Mouse (Mus musculus) 416B (cell line): ENCODE measurements around the gene Tmem214.

ENCODE experiments used
- DNase-seq: peaks from one replicate; pipeline ENCODE4 v3.0.0; 2011; ENCODE audit warnings: low read depth

The Tmem214 gene

GRCm38 (mm10) chr5:30867712-30868111 is at the start of gene Tmem214:
TSS of gene Tmem214 (plus strand) at chr5:30868012.
- no peak for DNase-seq

DNA sequence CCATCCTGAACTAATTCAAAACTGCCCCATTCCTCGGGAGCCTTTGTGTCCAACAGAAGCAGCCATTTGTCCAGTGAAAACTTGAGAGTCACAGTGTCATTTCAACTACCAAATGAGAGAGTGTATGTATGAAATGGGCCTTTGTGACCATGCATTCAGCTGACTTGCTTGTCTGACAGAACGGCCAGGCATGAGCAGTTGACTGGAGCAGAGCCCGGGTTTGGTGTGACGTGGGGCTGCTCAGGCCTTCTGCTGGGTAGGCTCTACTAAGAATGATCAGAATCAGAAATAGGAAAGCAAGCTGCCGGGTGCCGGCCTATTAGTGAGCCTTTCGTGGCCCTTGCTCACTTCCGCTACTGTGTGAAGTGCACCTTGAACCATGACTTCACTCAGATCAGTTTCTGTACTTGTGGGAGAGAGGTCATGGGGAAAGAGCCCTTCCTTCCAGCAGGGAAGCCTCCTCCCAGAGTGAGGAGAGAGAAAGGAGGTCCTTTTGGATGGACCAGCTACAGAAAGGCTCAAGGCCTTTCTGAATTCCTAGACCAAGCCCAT is 49.0 kb upstream of the Tmem214 start:
- no peak for DNase-seq

DNA sequence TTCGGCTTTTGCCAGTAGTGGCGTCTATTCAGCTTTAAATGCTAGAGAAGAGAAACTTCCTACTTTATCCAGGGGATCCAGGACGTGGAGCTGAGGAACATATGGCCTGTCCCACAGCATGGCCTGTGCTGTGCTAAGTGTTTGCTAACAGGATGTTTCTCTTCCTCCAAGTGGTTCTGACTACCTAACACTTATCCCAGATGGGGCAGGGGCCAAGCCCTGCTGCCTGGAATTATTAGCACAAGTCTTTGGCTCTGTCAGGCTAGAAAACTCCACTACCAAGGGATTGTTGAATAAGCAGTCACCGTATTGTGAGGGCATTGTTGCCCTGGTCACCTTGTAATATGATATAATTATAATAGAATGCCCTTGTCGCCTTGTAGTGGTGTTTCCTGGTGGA is 45.1 kb upstream of the Tmem214 start:
- DNase-seq = no peak

DNA sequence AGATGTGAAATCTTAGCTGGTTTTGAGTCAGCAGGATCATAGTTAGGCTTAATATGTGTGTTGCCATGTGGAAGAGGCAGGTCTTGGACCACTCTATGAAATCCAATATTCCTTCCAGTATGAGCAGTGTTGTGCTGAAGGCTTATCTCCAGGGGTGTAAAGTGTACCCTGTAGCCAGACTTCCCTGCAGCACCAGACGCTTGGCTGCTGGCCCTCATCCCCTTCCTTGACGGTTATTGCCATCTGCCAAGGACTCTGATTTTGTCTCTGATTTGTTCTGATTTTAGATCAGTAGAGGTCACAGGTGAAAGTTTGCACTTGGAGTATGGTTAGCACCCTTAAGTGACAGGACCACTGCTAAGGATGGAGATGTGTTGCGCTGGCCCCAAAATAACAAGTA is 44.7 kb upstream of the Tmem214 start:
- no peak for DNase-seq

- no peak for DNase-seq
These were observed 43.5 kb upstream of the Tmem214 start for GRCm38 (mm10) chr5:30824124-30824988.

- DNase-seq = no peak
These were observed 42.6 kb upstream of the Tmem214 start for GRCm38 (mm10) chr5:30825166-30825565.

GRCm38 (mm10) chr5:30825821-30826220 is 42.0 kb upstream of the Tmem214 start:
- no peak for DNase-seq

DNA sequence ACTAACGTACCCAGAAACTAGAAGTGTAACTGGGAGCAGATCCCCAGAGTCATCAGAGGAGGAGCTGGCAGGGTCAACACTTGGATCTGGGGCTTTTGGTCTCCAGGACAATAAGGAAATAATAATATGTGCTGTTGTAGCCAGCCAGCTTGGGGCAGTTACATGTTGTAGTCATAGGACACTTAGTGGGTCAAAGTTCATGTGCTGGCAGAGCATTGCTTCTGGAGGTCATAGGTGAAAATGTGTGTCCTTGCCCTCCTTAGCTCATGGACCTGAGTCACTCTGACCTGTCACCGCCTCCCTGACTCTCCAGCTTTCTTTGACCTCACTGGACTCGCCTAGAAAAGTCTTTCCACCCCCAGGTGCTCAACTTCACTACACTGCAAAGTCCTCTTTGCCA is 34.4 kb upstream of the Tmem214 start:
- no peak for DNase-seq

GRCm38 (mm10) chr5:30839731-30840130 is 28.1 kb upstream of the Tmem214 start:
- no peak for DNase-seq

- DNase-seq = peak; percentile 23
These were observed 25.9 kb upstream of the Tmem214 start for GRCm38 (mm10) chr5:30841896-30842295.

DNA sequence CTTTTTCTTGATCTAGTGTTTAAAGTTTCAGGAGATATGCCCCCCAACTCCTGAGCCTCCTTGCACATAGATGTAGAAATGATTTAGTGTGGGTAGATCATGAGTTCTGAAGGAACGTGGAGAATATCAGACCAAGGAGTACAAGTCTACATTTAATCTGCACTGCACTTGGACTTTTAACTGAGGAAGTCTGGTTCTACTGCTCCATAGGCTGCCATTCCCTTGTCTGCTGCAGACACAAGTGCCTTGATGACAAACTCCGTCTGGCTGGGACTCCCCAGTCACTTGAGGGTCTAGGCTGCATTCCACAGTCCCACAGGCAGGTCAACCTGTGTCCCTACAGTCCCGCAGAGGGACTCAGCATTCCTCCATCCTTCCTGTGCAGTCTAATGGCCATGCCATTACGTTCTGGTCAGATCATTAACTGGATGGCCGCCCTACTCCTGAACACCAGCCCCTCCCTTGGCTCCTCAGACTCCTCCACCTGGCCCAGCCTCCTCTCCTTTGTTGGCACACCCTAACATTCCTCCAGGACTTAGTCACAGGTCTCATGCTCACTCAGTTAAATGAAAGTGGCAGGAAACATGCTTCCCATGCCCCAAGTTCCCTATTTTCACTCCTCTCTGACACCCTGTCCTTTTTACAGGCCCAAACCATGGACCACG is 17.8 kb upstream of the Tmem214 start:
- no peak for DNase-seq

GRCm38 (mm10) chr5:30850556-30850925 is 17.3 kb upstream of the Tmem214 start:
- DNase-seq = no peak

DNA sequence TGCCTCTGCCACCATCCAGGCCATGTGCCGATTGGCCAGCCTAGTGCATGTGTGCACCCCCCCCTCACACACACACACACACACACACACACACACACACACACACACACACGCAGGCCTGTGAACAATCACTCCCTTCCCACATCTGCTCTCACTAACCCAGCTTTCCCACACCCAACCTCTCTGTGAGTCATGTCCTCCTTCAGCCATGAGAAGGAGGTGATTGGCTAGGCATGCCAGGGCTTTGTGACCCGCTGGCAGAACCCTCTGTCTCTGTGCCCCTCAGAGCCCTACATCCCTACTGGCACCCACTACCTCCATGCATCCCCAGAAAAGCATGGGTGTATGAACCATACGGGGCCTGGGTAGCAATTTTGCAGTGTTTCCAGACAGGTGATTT is 14.3 kb upstream of the Tmem214 start:
- peak; percentile 17 for DNase-seq

- peak; percentile 28 for DNase-seq
These were observed 12.1 kb upstream of the Tmem214 start for GRCm38 (mm10) chr5:30855674-30856073.

DNA sequence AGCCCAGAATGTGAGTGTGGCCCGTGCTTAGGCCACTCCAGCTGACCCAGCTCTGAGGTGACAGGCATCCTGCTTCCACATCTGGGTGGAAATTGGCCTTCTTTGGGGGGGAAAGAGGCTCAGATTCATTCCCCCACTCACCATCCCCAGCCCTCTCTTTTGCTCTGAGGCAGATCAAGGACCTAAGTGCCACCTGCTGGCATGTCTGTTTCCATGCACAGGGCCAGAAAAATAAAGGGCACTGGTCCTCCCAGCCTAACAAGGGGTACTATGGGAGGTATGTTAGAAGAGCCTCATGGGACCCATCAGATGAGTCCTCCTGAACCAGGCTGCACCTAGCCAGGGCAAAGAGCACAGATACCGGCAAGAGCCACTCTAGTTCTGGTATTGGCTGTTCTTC is 11.7 kb upstream of the Tmem214 start:
- DNase-seq = no peak

GRCm38 (mm10) chr5:30863852-30864251 is 4.0 kb upstream of the Tmem214 start:
- peak; percentile 52 for DNase-seq

DNA sequence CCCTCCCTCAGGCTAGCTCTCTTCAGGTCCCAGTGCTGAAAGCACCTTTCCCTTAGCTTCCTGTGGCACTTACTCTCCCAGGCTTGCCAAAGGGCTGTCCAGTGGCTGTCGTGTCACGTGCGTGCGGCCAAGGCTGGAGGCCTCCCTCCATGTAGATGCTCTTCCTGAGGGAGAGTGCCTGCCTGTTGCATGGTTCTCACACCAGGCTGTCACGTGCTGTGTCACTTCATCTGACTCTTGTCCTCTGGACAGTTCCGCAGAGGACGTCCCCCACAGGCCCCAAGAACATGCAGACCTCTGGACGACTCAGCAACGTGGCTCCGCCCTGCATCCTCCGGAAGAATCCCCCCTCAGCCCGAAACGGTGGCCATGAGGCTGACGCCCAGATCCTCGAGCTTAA is 3.5 kb upstream of the Tmem214 start:
- DNase-seq = no peak

GRCm38 (mm10) chr5:30866871-30867270 is 941 bp upstream of the Tmem214 start:
- DNase-seq = peak; percentile 28

DNA sequence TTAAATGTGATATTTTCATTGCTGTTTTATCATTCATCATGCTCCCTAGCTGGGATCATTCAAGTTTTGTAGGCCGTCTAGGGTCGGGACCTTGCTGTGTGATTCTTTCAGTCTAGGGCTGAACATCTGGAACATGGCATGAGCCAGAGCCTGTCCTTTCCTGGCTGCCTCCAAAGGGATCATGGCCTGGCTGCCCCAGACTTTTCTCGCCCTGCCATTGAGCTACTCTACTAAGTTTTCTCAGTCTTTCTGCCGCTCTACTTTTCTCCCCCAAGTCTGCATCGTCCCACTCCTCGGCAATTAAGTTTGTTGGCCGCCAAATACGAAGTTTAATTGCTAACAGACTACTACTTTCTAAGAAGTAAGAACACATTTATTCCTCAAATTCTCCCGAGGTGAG is 1.2 kb downstream of the Tmem214 start:
- no peak for DNase-seq

DNA sequence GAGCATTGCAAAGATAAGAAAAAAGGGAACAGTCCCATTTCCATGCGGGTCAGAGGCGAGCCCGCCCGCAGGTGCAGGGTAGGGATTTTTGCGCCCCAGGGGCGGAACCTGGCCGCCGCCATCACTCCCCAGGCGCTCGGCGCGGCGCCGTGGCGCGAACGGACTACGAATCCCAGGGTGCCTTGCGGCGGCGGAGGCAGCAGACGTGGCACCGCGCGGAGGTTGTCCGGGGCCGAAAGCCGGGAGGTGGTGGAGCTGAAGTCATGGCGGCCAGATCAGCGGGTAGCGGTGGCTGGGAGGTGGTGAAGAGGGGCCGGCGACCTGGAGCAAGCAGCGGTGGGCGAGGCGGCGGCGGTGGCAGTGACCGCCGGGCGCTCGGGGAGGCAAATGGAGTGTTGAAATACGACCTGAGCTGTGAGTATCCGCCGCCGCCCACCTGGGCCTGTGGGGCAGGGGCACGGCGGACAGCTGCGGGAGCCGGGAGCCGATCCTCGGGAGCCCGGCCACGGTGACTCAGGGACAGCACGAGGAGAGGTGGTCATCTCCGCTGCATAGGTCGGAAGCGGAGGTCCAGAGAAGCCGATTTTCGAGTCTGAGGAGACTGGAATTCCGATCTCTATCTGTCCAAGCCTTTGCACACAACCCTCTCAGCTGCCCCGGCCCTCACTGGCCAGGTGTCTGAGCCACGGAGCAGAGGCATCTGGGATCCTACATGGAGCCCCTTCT is 1.8 kb downstream of the Tmem214 start:
- DNase-seq = peak; percentile 80

- DNase-seq = no peak
These were observed 2.3 kb downstream of the Tmem214 start for GRCm38 (mm10) chr5:30870131-30870406.

DNA sequence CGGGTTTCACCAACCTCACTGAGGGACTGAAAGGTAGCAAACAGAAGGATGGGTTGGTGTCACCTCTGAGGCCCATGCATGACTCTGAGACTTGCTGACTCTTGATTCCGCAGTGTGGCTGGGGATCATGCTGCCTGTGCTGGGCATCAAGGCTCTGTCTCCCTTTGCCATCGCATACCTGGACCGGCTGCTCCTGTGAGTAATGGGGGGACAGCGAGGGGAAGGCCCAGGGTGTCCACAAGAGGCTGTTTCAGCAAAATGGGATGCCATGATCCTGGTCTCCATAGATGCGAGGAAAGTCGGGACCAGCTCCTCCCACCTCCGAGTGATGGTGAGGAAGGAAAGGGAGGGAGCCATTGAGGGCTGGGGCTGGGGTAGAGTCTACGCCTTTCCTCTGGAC is 4.8 kb downstream of the Tmem214 start:
- DNase-seq = no peak

DNA sequence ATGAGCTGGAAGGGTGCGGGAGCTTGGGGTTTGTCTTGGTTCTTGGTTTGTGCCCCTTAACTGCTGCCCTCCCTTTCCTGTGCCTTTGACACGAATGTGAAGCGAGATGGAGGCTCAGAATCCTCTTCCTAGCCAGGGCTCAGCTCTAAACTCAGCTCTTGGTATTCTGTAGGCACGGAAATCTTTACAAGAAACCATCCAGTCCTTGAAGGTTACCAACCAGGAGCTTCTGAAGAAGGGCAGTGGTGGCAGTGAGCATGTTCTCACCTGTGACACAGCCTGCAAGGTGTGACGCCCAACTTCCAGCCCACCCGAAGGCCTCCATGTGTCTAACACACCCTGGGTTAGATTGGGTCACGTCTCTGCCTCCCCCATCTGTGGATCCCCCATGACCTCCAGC is 6.6 kb downstream of the Tmem214 start:
- DNase-seq = no peak
